In genomic region chr5:28734768-28735167, GRCm38 (mm10) we compare ENCODE assay signal across 12 mouse cellular contexts.
DNase-seq lines count a peak whose midpoint lies in the region; ATAC-seq lines count a peak whose summit lies in the region.
"Had no signal": no experiment of that assay in that cellular context is flagged by ENCODE, and none has a peak within 500 bp of the region (broad histone marks: within the 10 kb centered on the region; RNA-seq: fewer than 3 reads in every experiment).

No protein-coding gene starts in this region.

- H3K4me3 ChIP-seq in forebrain, embryonic 13.5 days, result no peak overlapping the region
- H3K4me3 ChIP-seq: midbrain, embryonic 12.5 days; neural tube, embryonic 12.5 days had no signal

- H3K9me3 ChIP-seq in forebrain, embryonic 13.5 days (replicated peaks), result no peaks in the 10 kb centered on the region
- H3K9me3 ChIP-seq: midbrain, embryonic 12.5 days; neural tube, embryonic 12.5 days had no signal

- peak; percentile 13 for DNase-seq in gastrocnemius, postnatal 10 days
- DNase-seq in gastrocnemius, adult 8-10 months (ENCODE audit: low spot score in 2 of 2), result no peak
- peak; percentile 11 for DNase-seq in right cerebral cortex, adult 18-20 months
- no peak for DNase-seq in right cerebral cortex, postnatal 25 days
- DNase-seq in heart, postnatal 36 days, result peak; percentile 8 to 28
- DNase-seq in right cerebral cortex, postnatal 4 days, result peak; percentile 36
- no peak for DNase-seq in liver
- DNase-seq: kidney, adult 11 months had no signal

- WGBS in forebrain, embryonic 13.5 days, result 76% methylated on average over 3 of the region's 3 CpGs

- no peaks in the 10 kb centered on the region for H3K4me1 ChIP-seq in forebrain, embryonic 13.5 days
- H3K4me1 ChIP-seq: midbrain, embryonic 12.5 days; neural tube, embryonic 12.5 days had no signal

- no peak overlapping the region for H3K4me2 ChIP-seq in forebrain, embryonic 13.5 days
- H3K4me2 ChIP-seq: midbrain, embryonic 12.5 days; neural tube, embryonic 12.5 days had no signal

- no peaks in the 10 kb centered on the region for H3K27me3 ChIP-seq in forebrain, embryonic 13.5 days
- H3K27me3 ChIP-seq: midbrain, embryonic 12.5 days; neural tube, embryonic 12.5 days had no signal

- no peaks in the 10 kb centered on the region for H3K36me3 ChIP-seq in forebrain, embryonic 13.5 days (ENCODE audit: poor library complexity, severe bottlenecking)
- H3K36me3 ChIP-seq: midbrain, embryonic 12.5 days; neural tube, embryonic 12.5 days had no signal

- no peak overlapping the region for H3K27ac ChIP-seq in forebrain, embryonic 13.5 days
- H3K27ac ChIP-seq: midbrain, embryonic 12.5 days; neural tube, embryonic 12.5 days had no signal

- H3K9ac ChIP-seq in forebrain, embryonic 13.5 days, result no peak overlapping the region
- H3K9ac ChIP-seq: midbrain, embryonic 12.5 days; neural tube, embryonic 12.5 days had no signal

- intact Hi-C loops in heart, postnatal 36 days (cut with DNase I), result no loop called here

- no peak for ATAC-seq in forebrain, embryonic 13.5 days
- ATAC-seq: lung, postnatal 0 days had no signal

Comparison
In these comparisons a context has a peak if more than half of its experiments do, and no peak if none do; other contexts are left out.
1. DNase-seq: peak in gastrocnemius, postnatal 10 days (single experiment), right cerebral cortex, adult 18-20 months (single experiment), heart, postnatal 36 days (2 of 2) and right cerebral cortex, postnatal 4 days (single experiment); none in gastrocnemius, adult 8-10 months (0 of 2), right cerebral cortex, postnatal 25 days (single experiment) and liver (single experiment).